Mouse (Mus musculus): ENCODE results near the gene Ccdc7b. TPM values are rescaled to one million over a fixed set of nuclear protein-coding genes. Genes with fewer than 3 reads are reported as not detected.
"Not testable (repeated sequence)": the region's sequence is repeated elsewhere in the genome, so short reads cannot be mapped to it uniquely, and the experiment has no call there.

Ccdc7b gene
- not detected in 2 replicates for polyA plus RNA-seq (2011; ENCODE audit: insufficient read length, low read depth, missing spikeins)

DNA sequence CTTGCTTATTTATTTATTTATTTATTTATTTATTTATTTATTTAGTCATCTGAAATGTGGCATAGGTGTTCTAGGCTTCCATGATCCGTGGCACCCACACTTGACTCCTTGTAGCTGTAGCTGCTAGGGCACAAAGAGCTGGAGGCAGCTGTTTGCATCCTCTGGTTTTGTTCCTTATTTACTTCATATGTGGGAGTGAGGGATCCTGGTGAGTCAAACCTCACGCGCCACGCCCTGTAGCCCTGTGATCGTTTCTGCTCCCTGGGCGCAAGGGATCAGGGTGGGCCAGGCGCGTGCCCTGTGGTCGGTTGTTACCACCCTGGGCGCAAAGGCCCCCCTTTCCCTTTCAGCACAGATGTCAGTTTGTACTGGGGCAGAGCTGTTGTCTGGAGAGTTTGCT lies at the start of gene Ccdc7b:
Gene Ccdc7b (plus strand): TSS at position 301 of the 400 bp plus-strand sequence.
- H3K4me1 ChIP-seq (ENCODE audit: control insufficient read depth, insufficient read depth, low read length); H3K27ac ChIP-seq (ENCODE audit: insufficient read depth, low read length); H3K4me3 ChIP-seq (ENCODE audit: insufficient read depth, low read length): not testable (repeated sequence)

DNA sequence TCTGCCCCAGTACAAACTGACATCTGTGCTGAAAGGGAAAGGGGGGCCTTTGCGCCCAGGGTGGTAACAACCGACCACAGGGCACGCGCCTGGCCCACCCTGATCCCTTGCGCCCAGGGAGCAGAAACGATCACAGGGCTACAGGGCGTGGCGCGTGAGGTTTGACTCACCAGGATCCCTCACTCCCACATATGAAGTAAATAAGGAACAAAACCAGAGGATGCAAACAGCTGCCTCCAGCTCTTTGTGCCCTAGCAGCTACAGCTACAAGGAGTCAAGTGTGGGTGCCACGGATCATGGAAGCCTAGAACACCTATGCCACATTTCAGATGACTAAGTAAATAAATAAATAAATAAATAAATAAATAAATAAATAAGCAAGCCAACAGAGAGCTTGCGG lies 1.5 kb upstream of the Ccdc7b start, which contains the start of gene Ccdc7a:
Gene Ccdc7a (minus strand): TSS at position 101 of the 400 bp plus-strand sequence.
- H3K4me3 ChIP-seq (ENCODE audit: insufficient read depth, low read length); H3K27ac ChIP-seq (ENCODE audit: insufficient read depth, low read length); H3K4me1 ChIP-seq (ENCODE audit: control insufficient read depth, insufficient read depth, low read length): not testable (repeated sequence)

DNA sequence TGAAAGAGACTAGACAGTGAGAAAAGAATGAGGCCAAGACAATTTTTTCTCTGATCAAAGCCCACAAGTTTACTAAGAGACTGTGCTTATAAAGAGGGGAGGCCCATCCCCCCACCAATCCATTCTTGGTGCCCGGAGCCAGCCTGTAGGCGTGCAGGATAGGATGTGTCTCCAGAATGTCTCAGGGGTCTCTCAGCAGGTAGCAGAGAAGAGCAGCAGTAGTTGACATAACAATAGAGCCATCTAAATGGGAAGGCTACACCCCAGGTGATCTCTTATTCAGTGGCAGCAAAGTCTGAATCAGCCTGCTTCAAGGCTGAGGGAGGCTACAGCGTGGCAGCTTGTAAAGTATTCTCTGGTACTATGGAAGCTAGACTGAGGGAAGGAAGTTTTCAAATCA lies 48.8 kb downstream of the Ccdc7b start:
- H3K4me3 ChIP-seq (ENCODE audit: insufficient read depth, low read length); H3K4me1 ChIP-seq (ENCODE audit: control insufficient read depth, insufficient read depth, low read length); H3K27ac ChIP-seq (ENCODE audit: insufficient read depth, low read length): not testable (repeated sequence)

DNA sequence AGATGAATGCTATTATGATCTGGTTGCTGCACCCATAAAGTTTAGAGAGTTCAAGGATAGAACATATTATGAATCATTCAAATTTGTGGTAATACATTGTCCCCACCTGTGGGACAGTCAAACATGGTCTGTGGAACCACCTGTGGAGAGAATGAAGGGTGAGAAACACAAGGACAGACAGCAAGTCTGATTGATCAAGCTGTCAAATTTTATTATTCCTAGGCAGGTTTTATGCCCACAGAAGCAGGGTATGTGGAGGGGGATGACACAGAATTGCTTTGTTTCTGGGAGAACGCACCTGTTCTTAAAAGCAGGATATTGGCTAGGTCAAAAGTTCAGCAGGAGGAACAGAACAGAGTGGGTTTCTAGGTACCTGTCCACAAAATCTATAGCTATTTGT lies 64.6 kb downstream of the Ccdc7b start, which contains the start of gene Gm10999:
Gene Gm10999 (minus strand): TSS at position 101 of the 400 bp plus-strand sequence.
- TF ChIP-seq CTCF (IDR thresholded peaks at IDR 0.05; ENCODE audit: borderline replicate concordance, insufficient read depth, low read length) (no peak), POLR2A (IDR thresholded peaks at IDR 0.05; ENCODE audit: low read depth, low read length) (no peak)
- no peaks in the 10 kb centered on the region for H3K4me1 ChIP-seq (ENCODE audit: control insufficient read depth, insufficient read depth, low read length)
- no peak within 1 kb of the TSS for H3K27ac ChIP-seq (ENCODE audit: insufficient read depth, low read length)
- H3K4me3 ChIP-seq (ENCODE audit: insufficient read depth, low read length): no peak within 1 kb of the TSS

DNA sequence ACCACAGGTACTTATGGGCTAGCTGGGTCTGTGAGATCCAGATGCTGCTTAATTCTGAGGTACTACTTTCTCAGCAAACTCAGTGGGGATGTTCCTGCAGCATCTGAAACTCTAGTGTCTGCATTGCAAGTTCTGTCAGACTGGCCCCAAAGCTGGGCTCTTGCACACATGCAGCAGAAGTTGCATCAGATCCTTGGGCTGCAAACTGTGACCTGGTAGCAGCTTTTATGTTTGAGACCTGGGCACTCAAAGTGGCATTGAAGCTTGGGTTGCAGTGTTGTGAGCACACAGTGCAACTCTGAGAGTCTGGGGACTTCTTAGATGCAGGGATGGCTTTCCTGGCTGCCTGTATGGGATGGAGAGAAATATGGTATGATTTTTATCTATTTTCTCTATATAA lies 66.5 kb downstream of the Ccdc7b start:
- H3K4me3 ChIP-seq (ENCODE audit: insufficient read depth, low read length): no peak overlapping the region
- no peak overlapping the region for H3K27ac ChIP-seq (ENCODE audit: insufficient read depth, low read length)
- no peak for TF ChIP-seq POLR2A (IDR thresholded peaks at IDR 0.05; ENCODE audit: low read depth, low read length)
- no peak for TF ChIP-seq CTCF (IDR thresholded peaks at IDR 0.05; ENCODE audit: borderline replicate concordance, insufficient read depth, low read length)
- no peaks in the 10 kb centered on the region for H3K4me1 ChIP-seq (ENCODE audit: control insufficient read depth, insufficient read depth, low read length)

Other genes starting within 250 kb of the Ccdc7b start
- not detected in 2 replicates for gene Ccdc7a, start 1.6 kb upstream of the Ccdc7b start, polyA plus RNA-seq (2011; ENCODE audit: insufficient read length, low read depth, missing spikeins)
- gene Gm10999, start 64.5 kb downstream of the Ccdc7b start, polyA plus RNA-seq (2011; ENCODE audit: insufficient read length, low read depth, missing spikeins): not detected in 2 replicates
- gene 2610044O15Rik8, start 167.3 kb downstream of the Ccdc7b start, polyA plus RNA-seq (2011; ENCODE audit: insufficient read length, low read depth, missing spikeins): 16.7 and 23.5 TPM in 2 replicates